Mouse (Mus musculus) stomach, embryonic 16.5 days (tissue): ENCODE data around the gene Tbc1d21. TPM values are rescaled to one million over a fixed set of nuclear protein-coding genes. Genes with fewer than 3 reads are reported as not detected.
A peak's percentile ranks its signal among the peaks of the same experiment; 100 is the strongest.

ENCODE experiments used
- ATAC-seq: fragments of 200-750 bp; cut with Nextera tagmentation; 2 replicates; pipeline ENCODE4 v1.8.0; 2017; ENCODE audit warnings: moderate number of reproducible peaks, moderate TSS enrichment; ENCODE audit not compliant: insufficient read depth, low FRiP score
- H3K27ac ChIP-seq: fragments of 300-500 bp; sonication (generic); 2 replicates; pipeline ENCODE4 v1.5.1; 2014; ENCODE audit warnings: low read length
- H3K27me3 ChIP-seq: fragments of 300-500 bp; sonication (generic); 2 replicates; pipeline ENCODE4 v1.6.1; 2014; ENCODE audit warnings: low read length, control low read depth, mixed read lengths; ENCODE audit not compliant: control insufficient read depth, insufficient read depth
- H3K36me3 ChIP-seq: fragments of 300-500 bp; sonication (generic); 2 replicates; pipeline ENCODE4 v1.6.1; 2014; ENCODE audit warnings: low read length; ENCODE audit not compliant: control insufficient read depth, insufficient read depth
- H3K4me1 ChIP-seq: fragments of 300-500 bp; sonication (generic); 2 replicates; pipeline ENCODE4 v1.6.1; 2014; ENCODE audit warnings: low read length, control low read depth, mixed read lengths; ENCODE audit not compliant: control insufficient read depth, insufficient read depth
- H3K4me2 ChIP-seq: fragments of 300-500 bp; sonication (generic); 2 replicates; pipeline ENCODE4 v1.6.1; 2014; ENCODE audit warnings: low read depth, low read length, mixed read lengths
- H3K4me3 ChIP-seq: fragments of 300-500 bp; sonication (generic); replicated peaks from 2 replicates; pipeline ENCODE4 v1.5.1; 2014; ENCODE audit warnings: mild to moderate bottlenecking, low read length
- H3K9ac ChIP-seq: fragments of 300-500 bp; sonication (generic); 2 replicates; pipeline ENCODE4 v1.6.1; 2014; ENCODE audit warnings: low read length
- H3K9me3 ChIP-seq: fragments of 300-500 bp; sonication (generic); replicated peaks from 2 replicates; pipeline ENCODE4 v1.6.1; 2016; ENCODE audit warnings: low read length, control low read depth; ENCODE audit not compliant: control insufficient read depth
- WGBS: fragments of 180-500 bp; shearing (Covaris S2); extraction: QIAGEN DNeasy Blood & Tissue Kit; methylation state at CpG from one replicate; pipeline ENCODE4 v1.1.7; 2014; 5-methylcytosine and 5-hydroxymethylcytosine counted together
- polyA plus RNA-seq: library from polyadenylated mRNA; unstranded; fragments of >200 nt; fragmentation: Nextera tagmentation; extraction: Ambion mirVana; gene quantifications from 2 replicates; pipeline ENCODE4 v1.2.1, GENCODE M21; 2015

Tbc1d21 gene
- polyA plus RNA-seq, 1 experiment from 2014 or later: 0.12 TPM

DNA sequence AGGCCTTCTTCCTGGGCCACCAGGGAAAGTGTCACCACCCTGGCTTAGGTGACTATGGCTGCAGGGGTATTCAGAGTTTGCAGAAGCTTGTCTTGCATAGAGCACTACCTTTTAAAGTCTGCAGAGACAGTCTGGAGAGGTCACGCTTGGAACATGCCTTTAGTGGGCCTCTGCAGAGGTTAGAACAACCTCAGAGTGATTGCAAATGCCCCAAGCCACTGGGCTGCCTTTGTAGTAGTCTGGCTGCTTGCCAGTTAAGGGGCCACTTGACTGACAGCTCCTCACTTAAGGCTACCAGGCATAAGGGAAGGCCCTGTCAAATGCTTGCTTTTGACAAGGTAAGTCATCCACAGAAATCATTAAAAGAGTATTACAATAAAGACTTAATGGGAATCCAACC is 42.9 kb downstream of the Tbc1d21 start:
- no peak overlapping the region for H3K4me3 ChIP-seq
- no peak overlapping the region for H3K9ac ChIP-seq
- H3K27me3 ChIP-seq: no peaks in the 10 kb centered on the region
- no peaks in the 10 kb centered on the region for H3K36me3 ChIP-seq
- H3K27ac ChIP-seq: no peak overlapping the region
- no peak overlapping the region for H3K4me2 ChIP-seq
- no peaks in the 10 kb centered on the region for H3K9me3 ChIP-seq
- H3K4me1 ChIP-seq: no peaks in the 10 kb centered on the region
- 69% methylated on average over 1 of the region's 1 CpGs for WGBS
- ATAC-seq: no peak

GRCm38 (mm10) chr9:58326477-58327180 is 43.6 kb downstream of the Tbc1d21 start:
- Histone ChIP-seq H3K27me3 (no peaks in the 10 kb centered on the region), H3K4me2 (no peak overlapping the region), H3K27ac (peak overlapping the region; percentile 18; the same call in 1 of the 2 replicates), H3K9ac (no peak overlapping the region), H3K36me3 (no peaks in the 10 kb centered on the region), H3K4me1 (no peaks in the 10 kb centered on the region), H3K9me3 (no peaks in the 10 kb centered on the region), H3K4me3 (no peak overlapping the region)
- no peak for ATAC-seq
- 23% methylated on average over 4 of the region's 4 CpGs for WGBS

DNA sequence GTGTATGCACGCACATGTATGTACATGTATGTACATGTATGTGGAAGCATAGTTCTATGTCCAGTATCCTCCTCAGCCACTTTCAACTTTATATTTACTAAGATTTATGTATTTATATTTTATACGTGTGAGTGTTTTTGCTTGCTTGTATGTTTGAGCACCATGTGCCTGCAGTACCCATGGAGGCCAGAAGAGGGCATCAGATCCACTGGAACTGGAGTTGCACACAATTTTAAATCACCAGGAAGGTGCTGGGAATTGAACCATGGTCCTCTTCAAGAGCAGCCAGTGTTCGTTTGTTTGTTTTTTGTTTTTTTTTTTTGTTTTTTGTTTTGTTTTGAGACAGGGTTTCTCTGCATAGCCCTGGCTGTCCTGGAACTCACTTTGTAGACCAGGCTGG is 48.6 kb downstream of the Tbc1d21 start:
- Histone ChIP-seq H3K9me3 (no peaks in the 10 kb centered on the region), H3K36me3 (no peaks in the 10 kb centered on the region), H3K4me1 (peaks cover 7% of the 10 kb centered on the region; the same call in 1 of the 2 replicates), H3K4me2 (no peak overlapping the region), H3K27ac (no peak overlapping the region), H3K27me3 (no peaks in the 10 kb centered on the region), H3K4me3 (no peak overlapping the region), H3K9ac (no peak overlapping the region)
- ATAC-seq: no peak
- 95% methylated on average over 3 of the region's 3 CpGs for WGBS

GRCm38 (mm10) chr9:58318317-58318716 is 51.9 kb downstream of the Tbc1d21 start:
- Histone ChIP-seq H3K4me2 (no peak overlapping the region), H3K36me3 (no peaks in the 10 kb centered on the region), H3K9ac (no peak overlapping the region), H3K4me1 (peaks cover 23% of the 10 kb centered on the region; the same call in 1 of the 2 replicates), H3K27ac (no peak overlapping the region), H3K4me3 (no peak overlapping the region), H3K27me3 (no peaks in the 10 kb centered on the region), H3K9me3 (no peaks in the 10 kb centered on the region)
- WGBS: 73% methylated on average over 3 of the region's 3 CpGs
- ATAC-seq: no peak

DNA sequence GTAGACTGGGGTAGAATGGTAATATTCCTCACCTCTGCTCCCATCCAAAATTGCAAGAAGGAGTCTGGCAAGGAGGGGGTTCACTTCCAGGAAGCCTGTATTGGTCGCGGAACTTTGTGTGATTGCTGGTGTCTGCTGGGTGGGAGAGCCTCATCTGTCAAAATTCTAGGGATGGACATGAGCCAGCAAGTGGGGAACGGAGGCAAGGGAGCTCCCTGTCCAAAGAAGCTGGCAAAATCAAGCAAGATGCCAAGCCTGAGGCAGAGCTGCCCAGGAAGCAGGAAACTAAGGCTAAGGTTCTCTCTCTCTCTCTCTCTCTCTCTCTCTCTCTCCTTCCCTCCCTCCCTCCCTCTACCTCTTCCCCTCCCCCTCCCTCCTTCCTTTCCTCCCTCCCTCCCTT is 52.9 kb downstream of the Tbc1d21 start:
- H3K4me1 ChIP-seq: peaks cover 28% of the 10 kb centered on the region
- H3K9ac ChIP-seq: no peak overlapping the region
- H3K36me3 ChIP-seq: no peaks in the 10 kb centered on the region
- H3K4me2 ChIP-seq: no peak overlapping the region
- WGBS: 46% methylated on average over 3 of the region's 3 CpGs
- no peak overlapping the region for H3K27ac ChIP-seq
- no peaks in the 10 kb centered on the region for H3K9me3 ChIP-seq
- no peak for ATAC-seq
- H3K27me3 ChIP-seq: no peaks in the 10 kb centered on the region
- no peak overlapping the region for H3K4me3 ChIP-seq

GRCm38 (mm10) chr9:58316784-58317183 is 53.5 kb downstream of the Tbc1d21 start:
- peaks cover 29% of the 10 kb centered on the region for H3K4me1 ChIP-seq
- no peak overlapping the region for H3K4me2 ChIP-seq
- H3K27ac ChIP-seq: no peak overlapping the region
- H3K9me3 ChIP-seq: no peaks in the 10 kb centered on the region
- no peaks in the 10 kb centered on the region for H3K27me3 ChIP-seq
- H3K9ac ChIP-seq: no peak overlapping the region
- no peak overlapping the region for H3K4me3 ChIP-seq
- WGBS: 65% methylated on average over 7 of the region's 7 CpGs
- no peaks in the 10 kb centered on the region for H3K36me3 ChIP-seq
- ATAC-seq: no peak

DNA sequence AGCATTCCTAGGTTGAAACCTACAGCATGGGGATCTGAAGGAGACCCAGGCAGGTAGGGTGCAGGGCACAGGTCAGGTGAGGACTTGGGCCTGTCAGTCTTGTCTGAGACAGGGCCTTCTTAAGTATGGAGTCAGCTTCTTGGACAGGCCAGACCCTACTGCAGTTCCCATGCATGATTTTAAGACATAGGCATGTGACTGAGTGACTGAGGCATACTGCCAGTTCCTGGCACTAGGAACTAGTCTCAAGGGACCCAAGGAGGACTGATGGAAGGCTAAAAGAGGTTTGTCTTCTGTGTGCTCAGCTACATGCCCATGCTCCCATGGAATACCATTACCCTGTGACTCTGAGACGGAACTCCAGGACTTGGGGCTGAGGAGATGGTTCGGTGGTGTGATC is 54.4 kb downstream of the Tbc1d21 start:
- Histone ChIP-seq H3K4me2 (no peak overlapping the region), H3K9me3 (no peaks in the 10 kb centered on the region), H3K4me1 (peaks cover 37% of the 10 kb centered on the region), H3K36me3 (no peaks in the 10 kb centered on the region), H3K27ac (peak overlapping the region; percentile 89; the same call in 1 of the 2 replicates), H3K27me3 (no peaks in the 10 kb centered on the region), H3K9ac (no peak overlapping the region), H3K4me3 (no peak overlapping the region)
- 82% methylated on average over 2 of the region's 2 CpGs for WGBS
- no peak for ATAC-seq

DNA sequence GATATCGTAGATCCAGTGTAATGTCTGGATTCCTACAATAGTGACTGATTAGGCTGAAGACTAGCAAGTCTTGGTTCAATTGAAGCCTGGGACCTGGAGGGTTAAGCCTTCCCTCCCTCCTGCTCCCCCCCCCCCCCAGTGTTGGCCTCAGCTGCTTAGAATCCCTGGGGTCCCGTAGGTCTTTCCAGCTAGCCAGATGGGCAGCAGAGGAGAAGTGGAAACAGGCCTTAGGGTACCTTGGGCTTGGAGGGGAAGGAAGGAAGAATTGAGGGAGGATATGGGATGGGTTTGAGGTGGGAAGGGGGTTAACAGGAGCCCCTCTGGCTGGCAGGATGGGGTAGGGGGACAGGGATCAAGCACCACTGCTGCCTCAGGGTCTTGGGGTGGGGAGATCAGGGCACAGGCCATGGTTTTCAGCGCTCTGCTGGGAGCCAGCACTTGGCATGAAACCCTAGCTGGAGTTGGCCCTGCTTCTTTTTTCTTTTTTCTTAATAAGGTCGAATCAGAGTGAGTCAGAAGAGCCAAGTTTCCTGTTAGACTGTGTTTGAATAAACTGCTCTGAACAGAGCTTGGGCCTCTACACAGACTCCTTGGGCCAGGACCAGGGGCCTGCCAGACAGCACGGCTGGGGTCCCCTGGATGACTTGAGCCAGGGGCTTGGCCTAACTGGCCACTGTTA is 55.4 kb downstream of the Tbc1d21 start:
- Histone ChIP-seq H3K4me1 (peaks cover 37% of the 10 kb centered on the region), H3K4me2 (no peak overlapping the region), H3K36me3 (no peaks in the 10 kb centered on the region), H3K9me3 (no peaks in the 10 kb centered on the region), H3K4me3 (no peak overlapping the region), H3K27ac (peak overlapping the region; percentile 89), H3K27me3 (no peaks in the 10 kb centered on the region), H3K9ac (no peak overlapping the region)
- 42% methylated on average over 5 of the region's 5 CpGs for WGBS
- ATAC-seq: peak; percentile 47; the same call in 1 of the 2 replicates

DNA sequence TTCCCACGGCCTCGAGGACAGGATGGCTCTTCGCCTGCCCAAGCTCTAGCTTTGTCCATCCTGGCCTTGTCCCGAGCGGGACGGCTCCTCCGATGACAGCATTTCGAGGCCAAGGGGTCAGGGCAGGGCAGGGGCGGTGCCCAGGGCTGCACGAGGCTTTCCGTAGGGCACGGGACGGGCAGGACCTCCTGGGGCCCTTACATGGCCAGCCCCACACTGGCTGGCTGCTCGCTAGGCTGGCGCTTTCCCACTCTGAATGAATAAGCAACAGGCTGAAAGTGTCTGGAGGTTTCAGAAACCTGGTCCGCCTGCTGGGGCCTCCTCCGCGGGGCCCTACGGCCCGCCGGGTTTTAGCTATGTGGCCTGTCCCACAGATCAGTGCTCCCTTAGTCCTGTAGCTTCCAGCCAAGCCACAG is 57.3 kb downstream of the Tbc1d21 start, which contains the start of gene Loxl1:
TSS of gene Loxl1 (minus strand) at position 243 of the 416 bp plus-strand sequence.
- H3K4me1 ChIP-seq: peaks cover 52% of the 10 kb centered on the region
- H3K27ac ChIP-seq: peak within 1 kb of the TSS; percentile 89
- peak within 1 kb of the TSS; percentile 80 for H3K4me2 ChIP-seq
- no peaks in the 10 kb centered on the region for H3K27me3 ChIP-seq
- 2% methylated on average over 21 of the region's 21 CpGs for WGBS
- ATAC-seq: peak; percentile 44; the same call in 1 of the 2 replicates
- no peaks in the 10 kb centered on the region for H3K36me3 ChIP-seq
- H3K9ac ChIP-seq: peak within 1 kb of the TSS; percentile 78
- H3K4me3 ChIP-seq: peak within 1 kb of the TSS; percentile 58
- H3K9me3 ChIP-seq: no peaks in the 10 kb centered on the region
